Mouse (Mus musculus): Measurements from ENCODE around the gene Pias1. TPM values are rescaled to one million over a fixed set of nuclear protein-coding genes. Genes with fewer than 3 reads are reported as not detected.
"Not testable (repeated sequence)": the region's sequence is repeated elsewhere in the genome, so short reads cannot be mapped to it uniquely, and the experiment has no call there.

Pias1 gene
- polyA plus RNA-seq, 1 experiment: 36.5 TPM

DNA sequence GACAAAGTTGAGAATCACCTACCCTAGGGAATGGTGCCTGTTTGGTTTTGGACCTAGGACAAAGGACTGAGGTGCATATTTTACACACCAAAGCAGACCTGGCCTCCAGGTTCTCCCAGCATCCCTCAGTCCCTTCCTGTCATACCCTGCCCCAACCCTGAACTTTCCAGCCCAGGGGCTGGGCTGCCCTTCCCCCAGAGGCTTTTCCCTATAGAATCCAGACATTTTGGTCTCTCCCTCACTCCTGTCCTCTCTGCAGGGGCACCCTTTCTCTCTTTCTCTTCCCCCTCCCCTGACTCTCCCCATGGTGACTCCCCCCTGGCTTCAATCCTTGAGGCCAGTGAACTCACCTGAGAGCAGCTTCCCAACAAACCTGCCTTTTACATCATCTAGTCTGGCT, 117.0 kb downstream of the Pias1 start:
- H3K4me3 ChIP-seq (replicated peaks; ENCODE audit: extremely low read depth, low read depth, low read length): no peak overlapping the region
- DNase-seq: no peak
- TF ChIP-seq CTCF (IDR thresholded peaks at IDR 0.05; ENCODE audit: insufficient read depth, low read length): no peak
- TF ChIP-seq POLR2A (IDR thresholded peaks at IDR 0.05; ENCODE audit: borderline replicate concordance, extremely low read depth, low read depth, low read length): no peak
- H3K4me1 ChIP-seq (ENCODE audit: control insufficient read depth, insufficient read depth, low read length): no peaks in the 10 kb centered on the region

GRCm38 (mm10) chr9:62869236-62869635, 118.5 kb downstream of the Pias1 start:
- H3K4me3 ChIP-seq (replicated peaks; ENCODE audit: extremely low read depth, low read depth, low read length); DNase-seq; H3K4me1 ChIP-seq (ENCODE audit: control insufficient read depth, insufficient read depth, low read length): not testable (repeated sequence)
- 87% methylated on average over 4 of the region's 4 CpGs for WGBS

GRCm38 (mm10) chr9:62860866-62861265, 126.9 kb downstream of the Pias1 start:
- DNase-seq: no peak
- Histone ChIP-seq H3K4me1 (ENCODE audit: control insufficient read depth, insufficient read depth, low read length) (peaks cover 9% of the 10 kb centered on the region), H3K4me3 (replicated peaks; ENCODE audit: extremely low read depth, low read depth, low read length) (no peak overlapping the region)
- TF ChIP-seq POLR2A (IDR thresholded peaks at IDR 0.05; ENCODE audit: borderline replicate concordance, extremely low read depth, low read depth, low read length) (no peak), CTCF (IDR thresholded peaks at IDR 0.05; ENCODE audit: insufficient read depth, low read length) (no peak)
- WGBS: 80% methylated on average over 4 of the region's 4 CpGs

DNA sequence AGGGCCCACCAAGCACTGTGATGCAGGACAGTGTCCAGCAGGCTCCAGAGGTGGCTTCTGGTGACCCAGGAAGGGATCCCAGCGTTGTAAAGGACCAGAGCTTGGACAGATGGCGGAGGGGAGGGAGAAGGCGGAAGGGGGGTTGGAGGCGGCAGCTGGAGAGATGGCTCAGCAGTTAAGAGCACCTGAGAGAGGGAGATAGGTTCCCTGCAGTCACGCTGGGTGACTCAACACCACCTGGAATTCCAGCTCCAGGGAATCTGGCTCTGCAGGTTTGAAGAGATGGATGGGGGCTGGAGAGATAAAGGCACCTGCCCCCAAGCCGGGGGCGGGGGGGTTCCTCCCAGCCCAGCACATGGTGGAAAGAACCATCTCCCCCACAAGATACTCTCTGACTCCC, 127.6 kb downstream of the Pias1 start:
- 55% methylated on average over 7 of the region's 7 CpGs for WGBS
- not testable (repeated sequence) for DNase-seq; H3K4me1 ChIP-seq (ENCODE audit: control insufficient read depth, insufficient read depth, low read length); H3K4me3 ChIP-seq (replicated peaks; ENCODE audit: extremely low read depth, low read depth, low read length)

- no peak for TF ChIP-seq CTCF (IDR thresholded peaks at IDR 0.05; ENCODE audit: insufficient read depth, low read length)
- TF ChIP-seq POLR2A (IDR thresholded peaks at IDR 0.05; ENCODE audit: borderline replicate concordance, extremely low read depth, low read depth, low read length): no peak
- WGBS: 67% methylated on average over 8 of the region's 8 CpGs
These were observed 129.3 kb downstream of the Pias1 start for GRCm38 (mm10) chr9:62858266-62859019.

DNA sequence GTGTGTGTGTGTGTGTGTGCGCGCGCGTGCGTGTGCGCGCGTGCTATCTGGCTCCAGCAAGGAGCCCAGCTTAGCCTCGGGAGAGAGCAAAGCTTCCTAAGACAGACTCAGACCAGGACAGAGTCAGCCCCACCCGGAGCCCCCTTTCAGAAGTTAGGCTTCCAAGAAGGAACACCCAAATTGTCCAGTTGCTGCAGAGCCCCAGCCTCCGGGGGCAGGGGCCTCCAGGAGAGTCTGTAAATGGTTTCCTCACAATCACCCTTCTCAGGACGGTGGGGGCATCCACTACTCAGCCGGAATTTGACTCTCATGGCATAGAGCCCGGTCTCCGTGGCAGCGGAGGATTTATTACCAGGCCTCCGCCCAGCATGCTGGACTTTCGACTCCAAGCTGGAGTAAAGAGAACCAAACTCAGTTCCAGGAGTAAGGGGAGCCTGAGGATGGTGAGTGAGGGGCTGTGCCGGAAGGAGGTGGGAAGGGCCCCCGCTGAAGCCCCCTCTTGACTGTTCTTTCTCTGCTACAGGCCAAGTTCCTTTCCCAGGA, 129.9 kb downstream of the Pias1 start, which contains the start of gene Calml4:
Calml4 (plus strand) TSS at position 362 of the 543 bp plus-strand sequence.
- Histone ChIP-seq H3K4me1 (ENCODE audit: control insufficient read depth, insufficient read depth, low read length) (peaks cover 9% of the 10 kb centered on the region), H3K4me3 (replicated peaks; ENCODE audit: extremely low read depth, low read depth, low read length) (peak within 1 kb of the TSS; percentile 59)
- TF ChIP-seq POLR2A (IDR thresholded peaks at IDR 0.05; ENCODE audit: borderline replicate concordance, extremely low read depth, low read depth, low read length) (0 out of 2 replicates have a peak, but pooled peaks have one; percentile 11), CTCF (IDR thresholded peaks at IDR 0.05; ENCODE audit: insufficient read depth, low read length) (no peak)
- WGBS: 26% methylated on average over 20 of the region's 20 CpGs
- DNase-seq: peak; percentile 62

More at GRCm38 (mm10) chr9:62858266-62859019, 129.3 kb downstream of the Pias1 start:
- no peak overlapping the region for H3K4me3 ChIP-seq (replicated peaks; ENCODE audit: extremely low read depth, low read depth, low read length)
- no peak for DNase-seq
- H3K4me1 ChIP-seq (ENCODE audit: control insufficient read depth, insufficient read depth, low read length): peaks cover 9% of the 10 kb centered on the region

DNA sequence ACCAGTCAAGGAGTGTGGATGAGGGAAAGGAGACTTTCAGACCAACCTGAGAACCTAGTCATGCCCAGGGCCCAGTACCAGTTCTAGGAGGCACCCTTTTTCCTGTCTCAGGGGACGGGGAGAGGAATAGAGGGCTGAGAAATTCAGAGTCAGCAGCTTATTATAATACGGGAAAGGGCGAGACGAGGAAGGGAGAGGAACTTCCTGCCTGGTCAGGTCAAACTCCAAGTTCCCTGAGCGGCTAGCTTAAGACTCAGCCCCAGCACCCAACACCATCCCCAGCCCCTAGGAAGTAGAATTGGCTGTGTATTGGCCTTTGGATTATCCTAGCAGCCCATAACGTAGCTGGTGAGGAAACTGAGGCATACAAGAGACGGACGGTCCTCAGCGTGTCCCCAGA, 130.5 kb downstream of the Pias1 start:
- Histone ChIP-seq H3K4me1 (ENCODE audit: control insufficient read depth, insufficient read depth, low read length) (peaks cover 9% of the 10 kb centered on the region), H3K4me3 (replicated peaks; ENCODE audit: extremely low read depth, low read depth, low read length) (peak overlapping the region; percentile 59)
- TF ChIP-seq CTCF (IDR thresholded peaks at IDR 0.05; ENCODE audit: insufficient read depth, low read length) (no peak), POLR2A (IDR thresholded peaks at IDR 0.05; ENCODE audit: borderline replicate concordance, extremely low read depth, low read depth, low read length) (peak; percentile 23; the same call in 1 of the 2 replicates)
- 32% methylated on average over 9 of the region's 9 CpGs for WGBS
- no peak for DNase-seq

GRCm38 (mm10) chr9:62854483-62854882, 133.2 kb downstream of the Pias1 start:
- DNase-seq: no peak
- WGBS: 38% methylated on average over 4 of the region's 4 CpGs
- TF ChIP-seq POLR2A (IDR thresholded peaks at IDR 0.05; ENCODE audit: borderline replicate concordance, extremely low read depth, low read depth, low read length) (no peak), CTCF (IDR thresholded peaks at IDR 0.05; ENCODE audit: insufficient read depth, low read length) (no peak)

DNA sequence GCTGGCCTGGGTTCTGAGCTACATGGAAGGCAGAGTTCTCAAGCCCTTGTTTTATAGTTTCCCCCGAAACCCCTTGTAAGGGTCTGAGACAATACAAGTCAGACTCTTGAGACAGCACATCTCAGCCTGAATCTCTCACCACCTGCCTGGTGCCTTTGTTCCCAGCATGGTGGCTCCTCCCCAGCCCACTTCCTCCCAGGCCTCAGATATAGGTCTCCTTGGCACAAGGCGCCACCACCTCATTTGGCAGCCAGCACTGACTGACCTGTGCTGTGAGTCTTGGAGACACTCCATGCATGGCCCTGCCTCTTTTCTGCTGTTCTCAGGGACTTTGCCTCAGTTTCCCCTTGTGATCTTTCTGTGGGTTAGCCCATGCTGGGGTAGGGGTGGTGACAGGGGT, 136.2 kb downstream of the Pias1 start:
- WGBS: 79% methylated on average over 2 of the region's 2 CpGs
- TF ChIP-seq CTCF (IDR thresholded peaks at IDR 0.05; ENCODE audit: insufficient read depth, low read length): no peak
- no peak for TF ChIP-seq POLR2A (IDR thresholded peaks at IDR 0.05; ENCODE audit: borderline replicate concordance, extremely low read depth, low read depth, low read length)
- H3K4me3 ChIP-seq (replicated peaks; ENCODE audit: extremely low read depth, low read depth, low read length): no peak overlapping the region
- H3K4me1 ChIP-seq (ENCODE audit: control insufficient read depth, insufficient read depth, low read length): 0 out of 2 replicates have a peak, but pooled peaks cover 4% of the 10 kb centered on the region
- no peak for DNase-seq

More at GRCm38 (mm10) chr9:62854483-62854882, 133.2 kb downstream of the Pias1 start:
- H3K4me1 ChIP-seq (ENCODE audit: control insufficient read depth, insufficient read depth, low read length): peaks cover 9% of the 10 kb centered on the region
- H3K4me3 ChIP-seq (replicated peaks; ENCODE audit: extremely low read depth, low read depth, low read length): no peak overlapping the region

- no peak for DNase-seq
- Histone ChIP-seq H3K4me1 (ENCODE audit: control insufficient read depth, insufficient read depth, low read length) (0 out of 2 replicates have a peak, but pooled peaks cover 4% of the 10 kb centered on the region), H3K4me3 (replicated peaks; ENCODE audit: extremely low read depth, low read depth, low read length) (no peak overlapping the region)
- 91% methylated on average over 3 of the region's 3 CpGs for WGBS
- TF ChIP-seq POLR2A (IDR thresholded peaks at IDR 0.05; ENCODE audit: borderline replicate concordance, extremely low read depth, low read depth, low read length): no peak
- no peak for TF ChIP-seq CTCF (IDR thresholded peaks at IDR 0.05; ENCODE audit: insufficient read depth, low read length)
These were observed 139.1 kb downstream of the Pias1 start for GRCm38 (mm10) chr9:62848641-62849040.
